Mouse (Mus musculus): ENCODE measurements at regions not wholly inside any gene's neighbourhood (a gene's known extent, or its start where the extent isn't known, plus 50 kb on each side); places are given as distances from the start of the nearest gene placed in this dataset.

DNA sequence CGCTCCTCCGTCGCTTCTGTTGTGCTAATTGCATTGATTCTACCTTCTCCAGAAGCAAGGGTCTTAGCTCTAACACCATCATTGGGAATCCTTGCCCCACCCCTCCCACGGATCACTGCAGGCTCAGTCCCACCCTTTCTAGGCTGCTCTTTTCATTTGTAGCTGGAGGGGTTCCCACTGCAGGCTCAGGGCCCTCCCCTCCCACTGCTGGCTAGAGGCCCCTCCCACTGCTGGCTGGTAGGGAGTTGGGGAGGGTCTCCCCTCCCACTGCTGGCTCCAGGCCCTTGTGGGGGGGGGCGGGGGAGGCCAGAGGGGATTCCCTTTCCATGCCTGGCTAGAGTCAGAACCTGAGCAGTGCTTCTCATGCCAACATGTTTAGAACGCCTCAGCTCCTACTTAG lies 215.5 kb upstream of the Mphosph6 start:
- no peak for TF ChIP-seq CTCF (IDR thresholded peaks at IDR 0.05; ENCODE audit: extremely low read depth, insufficient read length, insufficient replicate concordance, low read depth, low read length)
- no peak for TF ChIP-seq POLR2A (IDR thresholded peaks at IDR 0.05; ENCODE audit: low read depth, low read length)

Measured in small intestine, adult 2 months (tissue).